Mouse (Mus musculus) ES-CJ7 (cell line): ENCODE results near the gene Ttc25.
A peak's percentile ranks its signal among the peaks of the same experiment; 100 is the strongest.

Experiments used
- DNase-seq: peaks from one replicate; pipeline ENCODE4 v3.0.0; 2011; ENCODE audit warnings: low read depth, low spot score

The Ttc25 gene

DNA sequence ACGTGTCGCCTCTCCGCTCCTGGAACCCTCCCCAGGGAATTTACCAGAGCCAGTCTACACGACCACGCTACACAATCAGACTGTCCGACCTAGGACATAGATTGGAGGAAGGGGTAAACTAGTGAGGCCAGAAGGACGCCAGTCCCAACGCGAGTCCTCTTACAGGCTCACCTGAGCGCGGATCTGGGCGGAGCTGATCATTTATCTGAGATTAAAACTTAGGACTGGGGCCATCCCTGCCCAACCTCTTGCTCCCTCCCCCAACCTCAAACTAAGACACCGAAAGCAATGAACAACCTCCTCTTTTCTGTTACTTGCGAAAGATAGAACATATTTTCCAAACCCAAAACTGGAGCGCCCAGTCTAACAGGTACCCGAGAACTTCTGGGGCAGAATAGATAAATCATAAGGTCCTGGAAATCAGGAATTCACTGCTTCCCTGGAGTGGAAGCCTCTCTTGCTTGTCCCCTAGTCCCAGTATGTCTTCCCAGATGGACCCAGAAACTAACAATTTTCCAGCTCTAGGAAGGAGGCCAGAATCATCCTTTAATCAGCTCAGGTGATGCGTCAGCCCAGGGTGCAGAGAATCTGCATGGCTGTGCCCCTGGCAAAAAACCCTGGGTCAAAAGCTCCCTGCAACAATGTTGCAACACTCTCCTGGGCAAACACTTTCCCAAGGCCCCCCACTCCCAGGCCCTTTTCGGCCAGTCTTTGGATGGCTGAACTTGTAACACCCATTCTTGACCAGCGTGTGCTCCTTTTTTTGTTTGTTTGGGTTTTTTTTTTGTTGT lies 16.8 kb upstream of the Ttc25 start:
- DNase-seq: no peak

GRCm38 (mm10) chr11:100533871-100534270 lies 11.5 kb upstream of the Ttc25 start:
- peak; percentile 60 for DNase-seq

DNA sequence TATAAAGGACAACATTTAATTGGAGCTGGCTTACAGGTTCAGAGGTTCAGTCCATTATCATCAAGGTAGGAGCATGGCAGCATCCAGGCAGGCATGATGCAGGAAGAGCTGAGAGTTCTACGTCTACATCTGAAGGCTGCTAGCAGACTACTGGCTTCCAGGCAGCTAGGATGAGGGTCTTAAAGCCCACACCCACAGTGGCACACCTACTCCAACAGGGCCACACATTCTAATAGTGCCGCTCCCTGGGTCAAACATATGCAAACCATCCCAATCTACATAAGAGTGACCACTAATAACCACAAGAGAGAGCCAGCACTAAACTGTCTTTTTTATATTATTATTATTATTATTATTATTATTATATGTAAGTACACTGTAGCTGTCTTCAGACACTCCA lies 11.0 kb upstream of the Ttc25 start:
- DNase-seq: peak; percentile 82

DNA sequence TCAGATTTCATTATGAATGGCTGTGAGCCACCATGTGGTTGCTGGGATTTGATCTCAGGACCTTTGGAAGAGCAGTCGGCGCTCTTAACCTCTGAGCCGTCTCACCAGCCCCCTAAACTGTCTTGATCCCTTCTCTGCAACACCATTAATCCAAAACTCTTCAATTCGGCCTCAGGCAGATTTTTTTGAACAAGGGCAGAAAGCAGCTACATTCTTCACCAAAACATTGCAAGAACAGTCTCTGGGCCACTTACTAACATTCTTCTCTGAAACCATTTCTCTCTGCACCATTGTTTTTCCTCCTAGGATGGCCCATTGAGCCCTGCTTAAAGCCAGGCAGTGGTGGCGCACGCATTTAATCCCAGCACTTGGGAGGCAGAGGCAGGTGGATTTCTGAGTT lies 10.6 kb upstream of the Ttc25 start:
- peak; percentile 59 for DNase-seq

GRCm38 (mm10) chr11:100535996-100536395 lies 9.4 kb upstream of the Ttc25 start:
- no peak for DNase-seq

DNA sequence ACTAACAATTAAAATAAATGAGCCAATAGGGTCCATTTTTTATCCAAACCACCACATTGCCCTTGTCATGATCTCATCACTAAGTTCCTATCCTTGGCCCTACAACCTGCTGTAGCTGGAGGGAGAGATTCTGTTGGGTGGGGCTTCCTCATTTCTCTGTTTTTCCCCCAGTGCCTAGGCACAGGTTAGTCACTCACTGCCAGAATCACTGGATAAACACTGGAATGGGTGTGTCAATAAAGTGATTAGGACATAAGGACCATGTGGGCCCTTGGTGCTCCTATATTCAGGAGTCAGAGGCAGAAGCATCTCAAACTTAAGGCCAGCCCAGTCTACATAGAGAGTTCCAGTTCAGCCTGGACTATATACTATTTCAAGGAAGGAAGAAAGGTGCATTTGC lies 8.9 kb upstream of the Ttc25 start:
- no peak for DNase-seq

DNA sequence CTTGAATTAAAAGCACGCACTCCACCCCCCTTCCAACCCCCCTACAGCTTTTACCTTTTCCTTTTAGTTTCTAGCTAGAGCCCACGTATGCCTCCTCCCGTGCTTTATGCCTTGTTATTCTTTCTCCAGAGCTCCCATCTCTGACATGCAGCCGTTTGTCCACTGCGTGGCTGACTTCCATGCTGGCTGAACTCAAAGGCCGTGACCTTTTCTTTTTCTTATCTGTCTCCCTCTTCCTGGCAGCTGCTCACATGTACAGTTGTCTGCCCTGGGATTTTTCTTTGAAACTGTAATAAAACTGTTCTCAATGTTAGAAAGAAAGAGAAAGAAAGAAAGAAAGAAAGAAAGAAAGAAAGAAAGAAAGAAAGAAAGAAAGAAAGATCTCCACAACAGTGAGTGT lies 4.4 kb upstream of the Ttc25 start:
- DNase-seq: no peak

GRCm38 (mm10) chr11:100541577-100541976 lies 3.8 kb upstream of the Ttc25 start:
- no peak for DNase-seq

DNA sequence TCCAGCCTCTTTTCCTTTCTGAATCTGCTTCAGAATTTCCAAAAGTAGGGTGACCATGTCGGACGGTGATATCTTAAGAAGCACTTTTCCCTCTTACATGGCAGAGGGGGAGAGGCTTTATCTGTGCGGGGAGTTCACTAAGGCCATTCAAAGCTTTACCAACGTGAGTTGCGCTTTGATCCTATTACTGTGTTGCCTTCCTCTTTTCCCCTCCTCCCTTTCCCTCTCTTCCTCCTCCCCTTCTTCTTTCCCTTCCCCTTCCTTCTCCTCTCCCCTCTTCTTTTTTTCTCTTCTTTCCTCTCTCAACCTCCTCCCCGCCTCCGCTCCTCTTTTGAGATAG lies 309 bp downstream of the Ttc25 start:
- DNase-seq: no peak

DNA sequence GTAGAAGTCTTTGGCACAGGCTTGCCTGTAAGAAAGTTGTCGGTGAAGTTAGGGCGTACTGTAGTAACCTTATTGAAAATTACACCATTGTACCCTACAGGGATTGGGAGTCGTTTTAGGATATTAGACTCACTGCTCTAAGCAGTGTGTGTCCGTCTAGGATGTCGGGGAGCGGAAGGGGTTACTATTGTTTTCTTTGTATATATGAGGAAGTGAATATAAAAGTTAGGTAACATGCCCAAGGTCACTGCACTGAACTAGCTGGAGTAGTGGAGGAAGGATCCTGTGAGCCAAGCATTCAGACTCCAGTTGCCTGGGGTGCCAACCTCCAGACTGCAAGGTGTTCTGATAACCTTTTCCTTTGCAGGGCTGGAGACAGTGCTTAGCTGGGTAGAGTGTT lies 1.5 kb downstream of the Ttc25 start:
- DNase-seq: no peak

DNA sequence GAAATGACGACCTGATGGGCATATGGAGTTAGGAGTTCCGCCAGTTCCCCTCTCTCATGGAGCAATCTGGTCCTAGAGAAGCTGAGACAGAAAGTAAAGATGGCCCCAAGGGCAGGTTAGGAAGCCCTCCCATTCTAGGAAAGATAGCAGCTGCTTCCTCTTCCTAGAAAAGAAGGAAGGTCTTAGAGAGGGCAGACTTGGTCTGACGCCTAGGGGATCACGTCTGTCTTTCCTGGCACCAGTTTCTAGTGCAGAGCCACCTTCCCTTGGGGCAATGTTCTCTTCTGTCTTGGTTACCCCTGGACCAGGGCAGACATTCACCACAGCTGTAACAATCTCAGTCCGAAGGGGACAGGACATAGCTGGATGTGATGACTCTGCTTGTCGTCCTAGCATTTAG lies 2.7 kb downstream of the Ttc25 start:
- no peak for DNase-seq

DNA sequence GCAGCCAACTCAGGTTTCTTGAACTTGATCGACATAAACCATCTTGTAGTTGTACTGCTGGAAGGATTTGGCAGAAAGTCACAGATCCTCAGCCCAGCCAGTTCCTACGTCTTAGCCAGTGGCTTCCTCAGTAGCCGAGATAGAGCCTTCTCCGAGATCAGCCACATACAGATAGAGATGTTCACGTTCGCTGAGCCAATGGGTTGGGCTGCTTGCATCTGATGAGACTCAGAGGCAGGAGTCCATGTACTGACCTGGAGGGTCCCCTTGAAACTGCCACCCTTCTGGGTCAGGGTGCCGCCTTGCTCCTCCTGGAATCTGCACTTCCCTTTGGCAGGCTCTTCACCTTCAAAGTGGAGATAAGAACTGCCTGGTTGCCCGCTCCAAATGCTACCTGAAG lies 4.1 kb downstream of the Ttc25 start:
- no peak for DNase-seq

DNA sequence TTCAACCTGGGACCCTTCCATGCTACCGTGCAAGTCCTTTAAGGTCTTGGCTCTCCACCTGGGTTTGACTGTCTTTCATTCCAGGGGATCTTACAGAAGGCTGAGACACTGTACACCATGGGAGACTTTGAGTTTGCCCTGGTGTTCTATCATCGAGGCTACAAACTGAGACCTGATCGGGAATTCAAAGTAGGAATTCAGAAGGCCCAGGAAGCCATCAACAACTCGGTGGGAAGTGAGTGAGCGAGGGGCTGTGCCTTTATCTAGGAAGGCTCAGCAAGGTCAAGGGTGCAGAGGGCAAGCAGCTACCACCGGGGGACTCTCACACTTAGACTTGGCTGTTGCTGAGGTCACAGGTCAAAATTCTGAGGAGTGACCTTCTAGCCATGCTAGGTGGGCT lies 4.7 kb downstream of the Ttc25 start:
- peak; percentile 83 for DNase-seq

- DNase-seq: no peak
These were observed 7.4 kb downstream of the Ttc25 start for GRCm38 (mm10) chr11:100552842-100553241.

DNA sequence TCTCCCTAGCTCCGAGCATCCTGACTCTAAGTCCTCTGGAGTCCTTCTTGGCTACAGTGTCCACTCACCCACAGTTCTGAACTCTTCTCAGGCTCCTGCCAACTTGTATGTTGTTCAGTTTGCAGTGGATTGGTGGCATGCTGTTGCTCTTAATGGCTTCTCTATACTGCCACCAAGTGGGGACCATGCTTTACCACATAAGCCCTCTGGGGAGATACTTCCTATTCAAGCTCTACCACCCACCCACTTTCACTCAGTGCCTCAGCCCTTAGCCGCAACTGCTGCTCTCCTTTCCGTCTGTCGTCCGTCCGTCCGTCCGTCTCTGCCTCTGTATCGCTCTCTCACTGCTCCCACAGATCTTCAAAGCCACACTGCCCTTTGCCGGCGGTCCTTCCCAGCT lies 10.2 kb downstream of the Ttc25 start:
- DNase-seq: peak; percentile 93

DNA sequence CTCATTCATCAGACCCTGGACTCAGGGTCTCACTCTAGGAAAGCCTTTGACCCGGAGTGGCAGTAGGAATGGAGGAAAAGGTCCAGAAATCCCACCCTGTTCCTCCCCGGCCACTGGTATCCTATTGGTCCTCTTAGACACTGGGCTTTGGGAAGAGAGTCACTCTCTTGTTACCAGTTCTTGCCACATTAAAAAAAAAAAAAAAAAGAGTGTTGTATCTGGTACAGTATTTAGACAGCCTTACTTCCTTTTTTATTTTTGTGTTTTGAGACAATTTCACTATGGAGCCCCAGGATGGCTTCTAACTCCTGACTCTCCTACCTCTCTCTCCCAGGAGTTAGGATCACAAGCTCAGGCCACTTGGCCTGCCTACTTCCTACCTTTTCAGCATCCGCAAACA lies 12.2 kb downstream of the Ttc25 start:
- no peak for DNase-seq

DNA sequence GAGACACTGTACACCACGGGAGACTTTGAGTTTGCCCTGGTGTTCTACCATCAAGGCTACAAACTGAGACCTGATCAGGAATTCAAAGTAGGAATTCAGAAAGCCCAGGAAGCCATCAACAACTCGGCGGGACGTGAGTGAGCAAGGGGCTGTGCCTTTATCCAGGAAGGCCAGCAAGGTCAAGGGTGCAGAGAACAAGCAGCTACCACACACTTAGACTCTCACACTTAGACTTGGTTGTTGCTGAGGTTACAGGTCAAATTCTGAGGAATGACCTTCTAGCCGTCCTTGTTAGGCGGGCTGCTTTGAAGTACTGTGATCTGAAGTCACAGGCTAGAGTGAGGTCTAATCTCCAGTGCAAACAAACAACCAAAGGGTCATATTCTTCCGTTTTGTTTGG lies 14.1 kb downstream of the Ttc25 start:
- peak; percentile 97 for DNase-seq

GRCm38 (mm10) chr11:100561748-100562147 lies 16.3 kb downstream of the Ttc25 start:
- DNase-seq: peak; percentile 46

- peak; percentile 36 for DNase-seq
These were observed 18.9 kb downstream of the Ttc25 start for GRCm38 (mm10) chr11:100564297-100564696.

DNA sequence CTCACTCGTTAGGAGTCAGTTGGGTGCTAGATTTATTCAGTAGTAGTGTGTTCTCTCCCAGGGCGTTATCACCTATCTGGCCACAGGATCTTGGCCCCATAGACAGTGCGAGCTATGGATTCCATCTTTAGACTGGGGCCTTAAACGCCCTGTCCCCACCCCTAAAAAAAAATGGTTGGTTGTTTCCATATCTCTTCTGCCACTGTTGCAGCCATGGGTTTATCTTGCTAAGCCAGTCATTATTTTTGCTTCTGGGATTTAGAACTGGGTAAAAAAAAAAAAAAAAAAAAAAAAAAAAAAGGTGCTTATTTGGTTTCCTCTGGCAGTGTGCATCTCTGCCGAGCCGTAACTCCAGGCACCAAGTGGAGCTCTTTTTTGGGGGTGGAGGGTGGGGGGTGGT lies 19.3 kb downstream of the Ttc25 start:
- no peak for DNase-seq

GRCm38 (mm10) chr11:100567229-100567628 lies 21.8 kb downstream of the Ttc25 start:
- DNase-seq: no peak

DNA sequence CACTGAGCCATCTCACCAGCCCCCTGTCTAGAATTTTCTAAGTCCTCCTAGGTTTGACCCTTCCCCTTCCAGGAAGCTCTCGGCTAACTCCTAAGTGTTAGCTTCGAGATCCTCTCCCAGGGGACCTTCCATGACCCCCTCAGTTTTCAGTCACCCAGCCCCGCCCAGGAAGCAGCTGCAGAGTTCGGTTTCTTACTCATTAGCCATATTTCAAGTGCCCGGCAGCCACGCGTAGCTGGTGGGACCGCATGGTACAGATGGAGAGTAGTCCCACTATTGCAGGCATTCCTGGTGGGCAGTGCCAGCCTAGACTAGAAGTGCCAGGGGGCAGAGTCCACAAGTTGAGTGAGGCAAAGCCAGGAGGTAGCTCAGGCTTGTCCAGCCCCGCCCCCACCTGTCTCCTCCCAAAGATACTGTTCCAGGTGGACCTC lies 22.4 kb downstream of the Ttc25 start:
- no peak for DNase-seq

DNA sequence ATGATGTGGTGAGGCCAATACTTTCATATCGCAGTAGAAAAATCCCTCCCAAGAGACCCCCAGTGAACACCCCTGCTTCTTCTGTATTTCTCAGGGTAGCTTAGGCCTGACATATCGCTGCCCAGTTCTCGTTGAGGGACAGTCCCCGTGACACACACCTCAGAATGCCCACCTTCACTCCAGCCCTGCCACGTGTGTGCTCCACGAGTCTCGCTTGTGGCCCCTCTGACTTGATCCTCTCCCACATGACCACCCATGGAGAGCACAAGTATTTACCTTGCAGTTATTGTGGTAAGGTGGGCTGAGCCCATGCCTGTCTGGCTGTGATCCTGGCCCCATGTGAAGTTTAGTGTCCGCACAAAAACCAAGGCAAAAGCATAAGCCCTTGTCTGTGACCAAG lies 23.3 kb downstream of the Ttc25 start:
- DNase-seq: no peak

- no peak for DNase-seq
These were observed 24.4 kb downstream of the Ttc25 start for GRCm38 (mm10) chr11:100569789-100570188.
